Mouse (Mus musculus) layer of hippocampus, adult 2 months (tissue): ENCODE data around the gene Hectd4. TPM values are rescaled to one million over a fixed set of nuclear protein-coding genes. Genes with fewer than 3 reads are reported as not detected.

Experiments used
- DNase-seq, 2 experiments: peaks; one replicate each; pipeline ENCODE4 v3.0.0; 2022; ENCODE audit warnings: low spot score in 2 of 2
- H3K27ac ChIP-seq: fragments of 200-600 bp; 2 replicates; pipeline ENCODE4 v1.8.1; 2022
- H3K4me3 ChIP-seq: fragments of 200-600 bp; 2 replicates; pipeline ENCODE4 v1.8.1; 2022; ENCODE audit warnings: mild to moderate bottlenecking
- CTCF ChIP-seq: fragments of 200-600 bp; conservative IDR thresholded peaks from 2 replicates; pipeline ENCODE4 v1.8.1; 2022; ENCODE audit warnings: antibody characterized with exemption, mild to moderate bottlenecking, moderate library complexity
- total RNA-seq, 2 experiments: library from RNA; stranded (reverse); gene quantifications; 2 replicates each; pipeline ENCODE4 v1.2.3; 2021

The Hectd4 gene
- total RNA-seq, 2 experiments from 2014 or later: 170 to 175 TPM

- no peak for DNase-seq
- Histone ChIP-seq H3K4me3 (no peak overlapping the region), H3K27ac (no peak overlapping the region)
- no peak for TF ChIP-seq CTCF
Measured at GRCm38 (mm10) chr5:121229182-121229581, 9.2 kb downstream of the Hectd4 start.

GRCm38 (mm10) chr5:121230811-121231210 is 10.8 kb downstream of the Hectd4 start:
- no peak overlapping the region for H3K27ac ChIP-seq
- H3K4me3 ChIP-seq: no peak overlapping the region
- TF ChIP-seq CTCF: no peak
- no peak for DNase-seq

- H3K27ac ChIP-seq: no peak overlapping the region
- no peak for DNase-seq
- no peak overlapping the region for H3K4me3 ChIP-seq
- peak; percentile 50 for TF ChIP-seq CTCF
Measured at GRCm38 (mm10) chr5:121232789-121233188, 12.8 kb downstream of the Hectd4 start.

- DNase-seq: no peak
- Histone ChIP-seq H3K27ac (no peak overlapping the region), H3K4me3 (no peak overlapping the region)
- TF ChIP-seq CTCF: no peak
Measured at GRCm38 (mm10) chr5:121233726-121234125, 13.7 kb downstream of the Hectd4 start.

GRCm38 (mm10) chr5:121236171-121236570 is 16.2 kb downstream of the Hectd4 start:
- no peak overlapping the region for H3K4me3 ChIP-seq

GRCm38 (mm10) chr5:121238208-121238607 is 18.2 kb downstream of the Hectd4 start:
- Histone ChIP-seq H3K4me3 (no peak overlapping the region), H3K27ac (no peak overlapping the region)
- DNase-seq: no peak
- TF ChIP-seq CTCF: no peak

More at GRCm38 (mm10) chr5:121236171-121236570, 16.2 kb downstream of the Hectd4 start:
- DNase-seq: peak; percentile 46 to 79
- no peak for TF ChIP-seq CTCF
- no peak overlapping the region for H3K27ac ChIP-seq

- no peak overlapping the region for H3K4me3 ChIP-seq
- peak overlapping the region; percentile 54; the same call in 1 of the 2 replicates for H3K27ac ChIP-seq
- no peak for TF ChIP-seq CTCF
- peak; percentile 71 for DNase-seq
Measured at GRCm38 (mm10) chr5:121239846-121240245, 19.8 kb downstream of the Hectd4 start.

GRCm38 (mm10) chr5:121241182-121241581 is 21.2 kb downstream of the Hectd4 start:
- DNase-seq: no peak
- TF ChIP-seq CTCF: no peak
- H3K27ac ChIP-seq: no peak overlapping the region
- H3K4me3 ChIP-seq: no peak overlapping the region

- no peak for DNase-seq
- no peak overlapping the region for H3K27ac ChIP-seq
- no peak for TF ChIP-seq CTCF
- no peak overlapping the region for H3K4me3 ChIP-seq
Measured at GRCm38 (mm10) chr5:121242261-121242660, 22.2 kb downstream of the Hectd4 start.

GRCm38 (mm10) chr5:121242701-121243100 is 22.7 kb downstream of the Hectd4 start:
- no peak for TF ChIP-seq CTCF
- Histone ChIP-seq H3K27ac (no peak overlapping the region), H3K4me3 (no peak overlapping the region)
- DNase-seq: no peak

GRCm38 (mm10) chr5:121243676-121244364 is 23.8 kb downstream of the Hectd4 start:
- no peak overlapping the region for H3K4me3 ChIP-seq
- DNase-seq: no peak
- no peak for TF ChIP-seq CTCF
- H3K27ac ChIP-seq: no peak overlapping the region

- TF ChIP-seq CTCF: no peak
- no peak for DNase-seq
- no peak overlapping the region for H3K27ac ChIP-seq
- no peak overlapping the region for H3K4me3 ChIP-seq
Measured at GRCm38 (mm10) chr5:121244365-121244731, 24.3 kb downstream of the Hectd4 start.

- Histone ChIP-seq H3K4me3 (no peak overlapping the region), H3K27ac (no peak overlapping the region)
- DNase-seq: no peak
- TF ChIP-seq CTCF: no peak
Measured at GRCm38 (mm10) chr5:121245201-121245600, 25.2 kb downstream of the Hectd4 start.

- TF ChIP-seq CTCF: peak; percentile 52
- Histone ChIP-seq H3K27ac (peak overlapping the region; percentile 0; the same call in 1 of the 2 replicates), H3K4me3 (no peak overlapping the region)
- DNase-seq: no peak
Measured at GRCm38 (mm10) chr5:121248766-121249394, 28.9 kb downstream of the Hectd4 start.
